Mouse (Mus musculus) embryonic fibroblast, embryonic 13.5 days (primary cell): Measurements from ENCODE around the gene Nlrc5.

Experiments
- CTCF ChIP-seq: IDR thresholded peaks from 2 replicates; pipeline ENCODE4 v1.5.1; 2011; ENCODE audit warnings: mild to moderate bottlenecking, control low read depth, low read length, moderate library complexity, borderline replicate concordance; ENCODE audit not compliant: insufficient read depth
- POLR2A ChIP-seq: IDR thresholded peaks from 2 replicates; pipeline ENCODE4 v1.6.1; 2011; ENCODE audit warnings: low read depth, mild to moderate bottlenecking, control low read depth, low read length, moderate library complexity

DNA sequence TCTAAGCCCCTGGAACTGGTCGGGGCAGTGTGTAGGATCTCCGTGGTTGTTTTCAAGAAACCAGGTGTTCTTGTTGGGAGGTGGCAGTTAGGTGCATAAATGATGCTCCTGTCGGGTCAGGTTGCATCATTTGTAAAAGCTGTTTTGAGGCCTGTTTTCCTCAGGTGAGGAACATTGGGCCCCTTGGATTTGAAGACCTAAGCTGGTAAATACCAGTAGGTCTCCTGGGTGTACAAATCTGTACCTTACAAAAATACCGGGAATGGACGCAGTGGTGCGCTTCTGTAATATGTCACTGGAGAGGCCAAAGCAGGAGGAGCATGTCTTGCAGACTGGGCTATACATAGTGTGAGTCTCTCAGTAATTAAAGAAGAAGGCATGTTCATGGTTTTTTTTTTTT is 46.4 kb upstream of the Nlrc5 start:
- TF ChIP-seq CTCF (no peak), POLR2A (no peak)
